Mouse (Mus musculus): ENCODE results near the gene Lingo2. TPM values are rescaled to one million over a fixed set of nuclear protein-coding genes. Genes with fewer than 3 reads are reported as not detected.

The Lingo2 gene
- 0.09 and 0.21 TPM in 2 replicates for total RNA-seq (2012; rRNA removed)

DNA sequence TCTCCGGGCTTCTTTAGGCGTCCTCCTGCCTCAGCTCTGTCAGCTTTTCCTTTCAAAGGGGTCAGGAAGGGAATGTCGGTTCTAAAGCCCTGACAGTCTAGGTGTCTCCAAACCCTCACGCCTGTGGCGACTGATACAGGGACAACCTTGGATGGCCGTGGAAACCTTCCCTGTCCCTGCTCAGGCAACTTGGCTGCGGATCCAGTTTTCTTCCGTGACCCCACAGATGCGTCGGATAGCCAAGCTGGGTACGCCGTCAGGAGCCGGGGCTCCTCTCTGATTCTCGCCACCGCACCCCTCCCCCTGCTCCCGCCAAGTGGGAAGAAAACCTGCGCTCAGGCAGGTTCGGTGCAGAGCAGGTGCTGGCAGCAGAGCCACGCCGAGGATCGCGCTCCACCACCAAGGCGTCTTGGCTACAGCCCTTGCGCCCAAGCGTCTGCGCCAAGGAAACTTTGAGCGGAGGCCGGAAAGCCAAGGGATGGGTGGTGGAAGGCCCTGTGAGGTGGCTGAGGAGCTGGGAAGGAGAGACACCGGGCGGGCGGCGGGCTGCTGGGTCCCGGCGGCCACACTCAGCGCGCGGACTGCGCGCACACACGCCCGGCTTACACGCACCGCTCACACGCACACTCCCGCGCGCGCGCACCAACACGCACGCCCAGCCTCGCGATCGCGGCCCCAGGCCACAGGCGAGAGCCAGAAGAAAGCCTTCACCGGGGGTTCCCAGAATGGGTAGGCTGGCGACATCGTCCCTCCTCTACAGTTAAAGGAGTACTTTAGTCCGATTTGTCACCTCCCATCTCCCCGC is at the start of gene Lingo2:
Lingo2 (minus strand) TSS at position 598 of the 805 bp plus-strand sequence.
- no peaks in the 10 kb centered on the region for H3K9me3 ChIP-seq (ENCODE audit: control insufficient read depth, insufficient read depth, low read depth, low read length)
- TF ChIP-seq HCFC1 (IDR thresholded peaks at IDR 0.05; ENCODE audit: borderline replicate concordance, insufficient read depth, low read length) (no peak), MAFK (IDR thresholded peaks at IDR 0.05; ENCODE audit: insufficient read depth, low read depth, low read length) (no peak), ZC3H11A (IDR thresholded peaks at IDR 0.05; ENCODE audit: borderline replicate concordance, low read depth, low read length) (no peak), ZNF384 (IDR thresholded peaks at IDR 0.05; ENCODE audit: low read depth, low read length) (no peak), CHD2 (IDR thresholded peaks at IDR 0.05; ENCODE audit: low read depth, low read length) (no peak)
- H3K36me3 ChIP-seq (ENCODE audit: control insufficient read depth, insufficient read depth, low read length, poor library complexity, severe bottlenecking), result no peaks in the 10 kb centered on the region
- H3K4me1 ChIP-seq (ENCODE audit: control insufficient read depth in 2 of 2, insufficient read depth in 2 of 2, low read length in 2 of 2, poor library complexity in 1 of 2), result no peaks in the 10 kb centered on the region; a peak in 1 of 4 replicates
- H3K4me3 ChIP-seq (ENCODE audit: insufficient read depth in 1 of 2, low read depth in 1 of 2, low read length in 2 of 2, poor library complexity in 1 of 2, severe bottlenecking in 1 of 2), result peak within 1 kb of the TSS; percentile 65 to 73
- H3K27ac ChIP-seq (ENCODE audit: insufficient read depth, low read depth, low read length, poor library complexity, severe bottlenecking), result no peak within 1 kb of the TSS
- in situ Hi-C loops (cut with MboI; ENCODE audit: low sequenced_read_pairs in 2 of 2, unreplicated experiment in 2 of 2), result no loop called here
- peak; percentile 17 for DNase-seq (ENCODE audit: low read depth, low spot score)
- H3K9ac ChIP-seq (ENCODE audit: insufficient read depth, low read depth, low read length, poor library complexity, severe bottlenecking), result peak within 1 kb of the TSS; percentile 50

DNA sequence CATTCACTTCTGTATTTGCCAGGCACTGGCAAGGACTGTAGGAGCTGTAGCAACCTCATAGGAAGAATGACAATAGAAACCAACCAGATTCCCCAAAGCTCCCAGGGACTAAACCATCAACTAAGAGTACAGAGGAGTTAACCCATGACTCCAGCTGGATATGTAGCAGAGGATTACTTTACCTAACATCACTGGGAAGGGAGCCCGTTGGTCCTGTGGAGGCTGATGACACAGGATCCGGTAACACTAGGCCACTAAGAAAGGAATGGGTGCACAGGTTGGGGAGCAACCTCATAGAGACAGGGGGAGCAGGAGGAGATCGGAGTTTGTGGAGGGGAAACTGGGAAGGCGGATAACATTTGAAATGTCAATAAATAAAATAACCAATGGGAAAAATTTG is 21.8 kb upstream of the Lingo2 start:
- Histone ChIP-seq H3K9me3 (ENCODE audit: control insufficient read depth, insufficient read depth, low read depth, low read length) (no peaks in the 10 kb centered on the region), H3K9ac (ENCODE audit: insufficient read depth, low read depth, low read length, poor library complexity, severe bottlenecking) (no peak overlapping the region), H3K4me3 (ENCODE audit: insufficient read depth in 1 of 2, low read depth in 1 of 2, low read length in 2 of 2, poor library complexity in 1 of 2, severe bottlenecking in 1 of 2) (no peak overlapping the region), H3K4me1 (ENCODE audit: control insufficient read depth in 2 of 2, insufficient read depth in 2 of 2, low read length in 2 of 2, poor library complexity in 1 of 2) (no peaks in the 10 kb centered on the region), H3K36me3 (ENCODE audit: control insufficient read depth, insufficient read depth, low read length, poor library complexity, severe bottlenecking) (no peaks in the 10 kb centered on the region), H3K27ac (ENCODE audit: insufficient read depth, low read depth, low read length, poor library complexity, severe bottlenecking) (no peak overlapping the region)
- in situ Hi-C loops (cut with MboI; ENCODE audit: low sequenced_read_pairs in 2 of 2, unreplicated experiment in 2 of 2), result no loop called here
- TF ChIP-seq ZNF384 (IDR thresholded peaks at IDR 0.05; ENCODE audit: low read depth, low read length) (no peak), HCFC1 (IDR thresholded peaks at IDR 0.05; ENCODE audit: borderline replicate concordance, insufficient read depth, low read length) (no peak), ZC3H11A (IDR thresholded peaks at IDR 0.05; ENCODE audit: borderline replicate concordance, low read depth, low read length) (no peak)
- no peak for DNase-seq (ENCODE audit: low read depth, low spot score)

DNA sequence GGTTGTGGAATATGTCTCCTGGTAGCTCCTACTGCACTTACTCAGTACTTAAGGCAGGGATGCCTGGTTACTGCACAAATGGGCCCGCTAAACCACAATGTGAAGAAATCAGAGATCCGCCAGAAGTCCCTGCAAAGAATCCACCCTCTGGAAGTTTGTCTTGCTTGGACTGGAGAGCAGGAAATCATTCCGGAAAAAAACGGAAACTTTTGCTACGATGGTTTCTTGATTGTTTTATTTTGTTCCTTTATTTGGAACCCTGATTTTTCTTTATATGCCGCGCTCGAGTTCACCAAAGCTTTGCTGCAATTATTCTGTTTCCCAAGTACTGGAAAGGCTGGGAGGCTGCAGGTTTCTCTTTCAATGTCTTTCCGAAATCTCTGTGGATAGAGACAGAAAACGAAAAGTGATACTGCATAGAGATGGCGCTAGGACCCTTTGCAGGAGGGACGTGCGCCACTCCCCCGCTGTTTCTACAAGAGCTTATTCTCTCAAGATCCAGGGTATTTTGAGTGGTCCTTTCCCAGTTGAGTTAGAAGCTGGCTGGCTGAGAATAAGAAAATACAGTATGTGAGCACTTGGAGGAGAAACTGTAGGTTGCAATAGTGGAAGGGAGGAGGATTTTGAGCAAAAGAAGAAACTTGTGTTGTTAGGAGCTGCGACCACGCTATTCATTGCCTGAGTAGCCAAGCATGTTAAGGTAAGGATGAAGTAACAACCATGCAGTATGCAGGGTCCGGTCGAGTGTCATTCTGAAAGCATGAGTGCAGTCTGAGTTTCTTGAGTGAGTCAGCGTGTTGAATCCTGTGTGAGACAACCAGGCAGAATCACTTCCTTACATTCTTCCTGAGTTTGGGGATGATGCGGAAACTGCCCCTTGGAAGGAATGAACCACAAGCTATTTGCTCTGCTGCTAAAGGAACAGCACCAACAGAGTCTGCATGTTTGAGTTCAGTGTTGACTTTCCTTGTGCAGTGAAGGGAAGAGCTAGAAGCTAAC is 1.2 kb upstream of the Lingo2 start:
- H3K27ac ChIP-seq (ENCODE audit: insufficient read depth, low read depth, low read length, poor library complexity, severe bottlenecking), result no peak overlapping the region
- no peaks in the 10 kb centered on the region for H3K36me3 ChIP-seq (ENCODE audit: control insufficient read depth, insufficient read depth, low read length, poor library complexity, severe bottlenecking)
- in situ Hi-C loops (cut with MboI; ENCODE audit: low sequenced_read_pairs in 2 of 2, unreplicated experiment in 2 of 2), result no loop called here
- no peak overlapping the region for H3K9ac ChIP-seq (ENCODE audit: insufficient read depth, low read depth, low read length, poor library complexity, severe bottlenecking)
- no peak overlapping the region for H3K4me3 ChIP-seq (ENCODE audit: insufficient read depth in 1 of 2, low read depth in 1 of 2, low read length in 2 of 2, poor library complexity in 1 of 2, severe bottlenecking in 1 of 2)
- no peaks in the 10 kb centered on the region for H3K9me3 ChIP-seq (ENCODE audit: control insufficient read depth, insufficient read depth, low read depth, low read length)
- no peaks in the 10 kb centered on the region; a peak in 1 of 4 replicates for H3K4me1 ChIP-seq (ENCODE audit: control insufficient read depth in 2 of 2, insufficient read depth in 2 of 2, low read length in 2 of 2, poor library complexity in 1 of 2)
- TF ChIP-seq CHD2 (IDR thresholded peaks at IDR 0.05; ENCODE audit: low read depth, low read length) (no peak), ZNF384 (IDR thresholded peaks at IDR 0.05; ENCODE audit: low read depth, low read length) (no peak), MAFK (IDR thresholded peaks at IDR 0.05; ENCODE audit: insufficient read depth, low read depth, low read length) (no peak), ZC3H11A (IDR thresholded peaks at IDR 0.05; ENCODE audit: borderline replicate concordance, low read depth, low read length) (no peak), HCFC1 (IDR thresholded peaks at IDR 0.05; ENCODE audit: borderline replicate concordance, insufficient read depth, low read length) (no peak)
- DNase-seq (ENCODE audit: low read depth, low spot score), result no peak

DNA sequence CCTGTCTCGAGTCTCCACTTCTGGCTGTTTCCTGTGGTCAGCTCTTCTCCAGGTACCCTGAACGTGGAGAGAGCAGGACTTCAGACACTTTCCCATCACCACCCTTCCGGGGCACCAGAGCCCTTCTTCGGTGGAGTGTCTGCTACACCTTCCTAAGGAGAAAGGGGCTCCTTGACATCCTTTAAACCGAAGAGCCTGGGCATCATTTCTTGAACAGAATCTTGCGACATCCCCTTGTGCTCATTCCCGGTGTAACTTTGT is 338 bp upstream of the Lingo2 start:
- H3K4me3 ChIP-seq (ENCODE audit: insufficient read depth in 1 of 2, low read depth in 1 of 2, low read length in 2 of 2, poor library complexity in 1 of 2, severe bottlenecking in 1 of 2), result peak overlapping the region; percentile 64 to 65; a peak in 3 of 4 replicates
- no peak for DNase-seq (ENCODE audit: low read depth, low spot score)
- in situ Hi-C loops (cut with MboI; ENCODE audit: low sequenced_read_pairs in 2 of 2, unreplicated experiment in 2 of 2), result no loop called here
- H3K27ac ChIP-seq (ENCODE audit: insufficient read depth, low read depth, low read length, poor library complexity, severe bottlenecking), result no peak overlapping the region
- H3K9ac ChIP-seq (ENCODE audit: insufficient read depth, low read depth, low read length, poor library complexity, severe bottlenecking), result peak overlapping the region; percentile 50; the same call in 1 of the 2 replicates
- no peaks in the 10 kb centered on the region for H3K9me3 ChIP-seq (ENCODE audit: control insufficient read depth, insufficient read depth, low read depth, low read length)
- H3K36me3 ChIP-seq (ENCODE audit: control insufficient read depth, insufficient read depth, low read length, poor library complexity, severe bottlenecking), result no peaks in the 10 kb centered on the region
- TF ChIP-seq CHD2 (IDR thresholded peaks at IDR 0.05; ENCODE audit: low read depth, low read length) (no peak), ZNF384 (IDR thresholded peaks at IDR 0.05; ENCODE audit: low read depth, low read length) (no peak), ZC3H11A (IDR thresholded peaks at IDR 0.05; ENCODE audit: borderline replicate concordance, low read depth, low read length) (no peak), MAFK (IDR thresholded peaks at IDR 0.05; ENCODE audit: insufficient read depth, low read depth, low read length) (no peak), HCFC1 (IDR thresholded peaks at IDR 0.05; ENCODE audit: borderline replicate concordance, insufficient read depth, low read length) (no peak)
- no peaks in the 10 kb centered on the region; a peak in 1 of 4 replicates for H3K4me1 ChIP-seq (ENCODE audit: control insufficient read depth in 2 of 2, insufficient read depth in 2 of 2, low read length in 2 of 2, poor library complexity in 1 of 2)

Data from ES-E14 (cell line).